Comparison of ENCODE assay signal across 8 mouse cellular contexts in genomic region chr10:18430973-18431372, GRCm38 (mm10).
DNase-seq lines count a peak whose midpoint lies in the region; ATAC-seq lines count a peak whose summit lies in the region.

No protein-coding gene starts in this region.

- no peaks in the 10 kb centered on the region for H3K27me3 ChIP-seq in intestine, embryonic 15.5 days (replicated peaks)

- intact Hi-C loops in left cerebral cortex, postnatal 36 days (cut with DNase I), result no loop called here

- DNase-seq in adrenal gland, adult (ENCODE audit: inconsistent age in 2 of 2, low spot score in 1 of 2), result peak; percentile 60 to 82
- peak; percentile 72 for DNase-seq in embryo, embryonic 11 days
- DNase-seq in gastrocnemius, postnatal 4 days (ENCODE audit: low spot score in 2 of 2), result peak; percentile 79 to 89
- DNase-seq in left cerebral cortex, postnatal 36 days (ENCODE audit: low spot score in 2 of 2), result peak; percentile 42 to 53
- peak; percentile 40 for DNase-seq in right cerebral cortex, postnatal 25 days
- no peak for DNase-seq in T-cell, adult 2 months (ENCODE audit: low spot score)

- no peaks in the 10 kb centered on the region; the same call in 1 of the 2 replicates for H3K9me3 ChIP-seq in intestine, embryonic 15.5 days

- ATAC-seq in intestine, embryonic 15.5 days, result peak; percentile 87
- peak; percentile 79 for ATAC-seq in megakaryocyte progenitor cell, adult 5-6 weeks (replicated peaks; ENCODE audit: poor library complexity)

- H3K36me3 ChIP-seq in intestine, embryonic 15.5 days, result no peaks in the 10 kb centered on the region

- WGBS in intestine, embryonic 15.5 days, result 16% methylated on average over 18 of the region's 18 CpGs

- H3K9ac ChIP-seq in intestine, embryonic 15.5 days, result no peak overlapping the region

- H3K4me2 ChIP-seq in intestine, embryonic 15.5 days (replicated peaks), result peak overlapping the region; percentile 64

- H3K4me3 ChIP-seq in intestine, embryonic 15.5 days (replicated peaks), result peak overlapping the region; percentile 33

- H3K4me1 ChIP-seq in intestine, embryonic 15.5 days (replicated peaks), result peaks cover 4% of the 10 kb centered on the region

- peak overlapping the region; percentile 28 for H3K27ac ChIP-seq in intestine, embryonic 15.5 days
